Mouse (Mus musculus): ENCODE data around the gene Fryl.

GRCm38 (mm10) chr5:73188164-73188563 is 68.3 kb downstream of the Fryl start:
- TF ChIP-seq CTCF (IDR thresholded peaks at IDR 0.05; ENCODE audit: control insufficient read depth, insufficient read depth, low read length) = no peak
- TF ChIP-seq POLR2A (IDR thresholded peaks at IDR 0.05; ENCODE audit: borderline replicate concordance, control insufficient read depth, low read depth, low read length) = no peak

Data from bone marrow, adult 2 months (tissue).